8 mouse cellular contexts compared by ENCODE assay signal in the genomic region with DNA sequence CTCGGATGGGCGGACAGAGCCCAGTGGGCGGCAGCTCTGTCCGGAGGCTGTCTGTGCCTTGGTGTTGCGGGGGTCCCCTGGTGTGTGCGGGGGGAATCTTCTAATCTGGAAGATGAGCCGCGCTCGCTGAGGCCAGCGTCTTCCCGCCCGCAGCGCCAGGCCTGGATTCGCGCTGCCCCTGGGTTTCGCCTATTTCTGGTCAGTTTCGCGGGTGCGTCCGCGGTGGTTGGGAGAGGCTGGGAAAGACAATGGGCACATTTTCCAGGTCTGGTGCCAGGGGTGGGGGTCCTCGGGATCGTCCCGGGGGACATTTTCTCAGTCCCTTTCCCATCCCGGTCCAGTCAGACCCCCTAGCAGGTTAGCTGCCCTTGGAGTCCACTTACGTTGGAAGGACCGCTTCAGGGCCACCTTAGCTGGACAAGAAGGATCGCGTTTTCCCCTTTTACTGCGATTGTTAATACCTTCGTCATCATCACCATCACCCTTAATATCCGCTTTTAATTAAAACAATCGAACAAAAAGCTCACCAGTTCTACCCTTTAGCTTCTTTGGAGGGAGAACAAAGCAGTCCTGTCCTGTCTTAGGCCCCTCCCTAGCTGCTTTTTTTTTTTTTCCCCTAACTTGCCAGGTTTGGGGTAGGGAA. TPM values are rescaled to one million over a fixed set of nuclear protein-coding genes. Genes with fewer than 3 reads are reported as not detected.
A peak's percentile ranks its signal among the peaks of the same experiment; 100 is the strongest.
DNase-seq lines count a peak whose midpoint lies in the region; ATAC-seq and TF ChIP-seq lines count a peak whose summit lies in the region.

No protein-coding gene starts in this region.

- peaks cover 12% of the 10 kb centered on the region for H3K4me1 ChIP-seq in kidney, embryonic 14.5 days (ENCODE audit: control insufficient read depth, insufficient read depth, low read length)
- peaks cover 26% of the 10 kb centered on the region for H3K4me1 ChIP-seq in liver, postnatal 0 days (ENCODE audit: insufficient read depth)
- peaks cover 12% of the 10 kb centered on the region for H3K4me1 ChIP-seq in stomach, embryonic 14.5 days (ENCODE audit: control insufficient read depth, insufficient read depth, low read length)

- peaks cover 93% of the 10 kb centered on the region for H3K27me3 ChIP-seq in kidney, embryonic 14.5 days (ENCODE audit: control insufficient read depth, insufficient read depth, low read length)
- peaks cover 41% of the 10 kb centered on the region for H3K27me3 ChIP-seq in liver, postnatal 0 days (ENCODE audit: insufficient read depth, low read length)
- peaks cover 63% of the 10 kb centered on the region for H3K27me3 ChIP-seq in stomach, embryonic 14.5 days (ENCODE audit: control insufficient read depth, insufficient read depth, low read length)

- under 1% methylated on average over 33 of the region's 33 CpGs for WGBS in kidney, embryonic 14.5 days
- WGBS in liver, postnatal 0 days (ENCODE audit: insufficient replicate concordance), result 2% methylated on average over 33 of the region's 33 CpGs
- 1% methylated on average over 33 of the region's 33 CpGs for WGBS in stomach, embryonic 14.5 days

- DNase-seq in kidney, adult 11 months, result no peak
- peak; percentile 50 for DNase-seq in embryo, embryonic 11 days
- peak; percentile 28 to 47 for DNase-seq in heart, postnatal 10 days
- DNase-seq in liver, postnatal 0 days, result no peak
- DNase-seq in gastrocnemius, postnatal 14 days, result no peak
- no peak for DNase-seq in thymus, postnatal 0 days (ENCODE audit: low spot score)

- peak overlapping the region; percentile 53; the same call in 1 of the 2 replicates for H3K4me2 ChIP-seq in kidney, embryonic 14.5 days (replicated peaks; ENCODE audit: low read depth, low read length)
- H3K4me2 ChIP-seq in liver, postnatal 0 days (ENCODE audit: low read depth, low read length), result peak overlapping the region; percentile 95
- no peak overlapping the region for H3K4me2 ChIP-seq in stomach, embryonic 14.5 days (replicated peaks; ENCODE audit: low read depth, low read length)

- H3K9me3 ChIP-seq in kidney, embryonic 14.5 days (ENCODE audit: control insufficient read depth, low read length), result no peaks in the 10 kb centered on the region
- no peaks in the 10 kb centered on the region for H3K9me3 ChIP-seq in liver, postnatal 0 days (ENCODE audit: low read length)
- H3K9me3 ChIP-seq in stomach, embryonic 14.5 days (ENCODE audit: control insufficient read depth, low read depth, low read length), result no peaks in the 10 kb centered on the region

- no peak for ATAC-seq in kidney, embryonic 14.5 days (ENCODE audit: low FRiP score, low TSS enrichment)
- ATAC-seq in liver, postnatal 0 days, result peak; percentile 6
- no peak for ATAC-seq in stomach, embryonic 14.5 days (ENCODE audit: insufficient number of reproducible peaks, insufficient read depth, low FRiP score, low read depth)

- intact Hi-C loops in heart, postnatal 10 days (cut with DNase I), result loop anchor here (5.0 kb wide), 1 partner anchor 150 kb away; a partner anchor contains a TSS
- intact Hi-C loops in gastrocnemius, postnatal 14 days (cut with DNase I; ENCODE audit: low total_unique reads), result no loop called here

- TF ChIP-seq EP300 in liver, postnatal 0 days (IDR thresholded peaks at IDR 0.05; ENCODE audit: low read depth), result no peak

- no peak for TF ChIP-seq CTCF in liver, postnatal 0 days (IDR thresholded peaks at IDR 0.05; ENCODE audit: low read depth)

- peak overlapping the region; percentile 41 for H3K4me3 ChIP-seq in kidney, embryonic 14.5 days (ENCODE audit: low read length)
- peak overlapping the region; percentile 68 for H3K4me3 ChIP-seq in liver, postnatal 0 days (ENCODE audit: low read depth, low read length)
- peak overlapping the region; percentile 34; the same call in 1 of the 2 replicates for H3K4me3 ChIP-seq in stomach, embryonic 14.5 days (ENCODE audit: low read depth, low read length)

- H3K27ac ChIP-seq in kidney, embryonic 14.5 days (ENCODE audit: low read depth, low read length), result peak overlapping the region; percentile 55; the same call in 1 of the 2 replicates
- H3K27ac ChIP-seq in liver, postnatal 0 days (ENCODE audit: low read depth), result peak overlapping the region; percentile 91
- H3K27ac ChIP-seq in stomach, embryonic 14.5 days (ENCODE audit: low read length), result peak overlapping the region; percentile 44; the same call in 1 of the 2 replicates

- H3K9ac ChIP-seq in kidney, embryonic 14.5 days (ENCODE audit: low read depth, low read length), result peak overlapping the region; percentile 53
- H3K9ac ChIP-seq in liver, postnatal 0 days (replicated peaks), result peak overlapping the region; percentile 89
- no peak overlapping the region for H3K9ac ChIP-seq in stomach, embryonic 14.5 days (replicated peaks; ENCODE audit: low read depth, low read length)

- H3K36me3 ChIP-seq in kidney, embryonic 14.5 days (ENCODE audit: control insufficient read depth, insufficient read depth, low read length), result no peaks in the 10 kb centered on the region
- no peaks in the 10 kb centered on the region for H3K36me3 ChIP-seq in liver, postnatal 0 days (replicated peaks; ENCODE audit: insufficient read depth, low read length)
- no peaks in the 10 kb centered on the region for H3K36me3 ChIP-seq in stomach, embryonic 14.5 days (ENCODE audit: control insufficient read depth, insufficient read depth, low read length)

RNA-seq across cellular contexts. Expression of a gene that starts 1.6 kb away (rescaled TPM):
- 1.7 and 2.0 TPM in 2 replicates for polyA plus RNA-seq in kidney, embryonic 14.5 days (2014; fragmentation: Nextera tagmentation; extraction: Ambion mirVana)
- total RNA-seq in heart, postnatal 10 days (2021), result 1 to 10 TPM; 7.2 to 7.3 TPM
- 8.3 and 8.9 TPM in 2 replicates for polyA plus RNA-seq in liver, postnatal 0 days (2015; fragmentation: Nextera tagmentation; extraction: Ambion mirVana)
- 0.55 and 0.97 TPM in 2 replicates for polyA plus RNA-seq in stomach, embryonic 14.5 days (2014; fragmentation: Nextera tagmentation; extraction: Ambion mirVana)
- total RNA-seq in gastrocnemius, postnatal 14 days (2021), result 1 to 10 TPM; 1.9 to 2.5 TPM
- polyA plus RNA-seq in thymus, postnatal 0 days (2015; fragmentation: Nextera tagmentation; extraction: Ambion mirVana), result 0.08 and 0.13 TPM in 2 replicates

RNA-seq across cellular contexts. Expression of a gene that starts 30.7 kb away (rescaled TPM):
- polyA plus RNA-seq in kidney, embryonic 14.5 days (2014; fragmentation: Nextera tagmentation; extraction: Ambion mirVana), result 87.9 and 90.5 TPM in 2 replicates
- 1 to 10 TPM in 1 of 2 experiments, under 1 TPM in 1; 0.74 to 1.5 TPM for total RNA-seq in heart, postnatal 10 days (2021)
- polyA plus RNA-seq in liver, postnatal 0 days (2015; fragmentation: Nextera tagmentation; extraction: Ambion mirVana), result 18.6 and 22.2 TPM in 2 replicates
- 42.3 and 43.8 TPM in 2 replicates for polyA plus RNA-seq in stomach, embryonic 14.5 days (2014; fragmentation: Nextera tagmentation; extraction: Ambion mirVana)
- under 1 TPM in 1 of 2 experiments, not detected in 1; 0.57 TPM for total RNA-seq in gastrocnemius, postnatal 14 days (2021)
- polyA plus RNA-seq in thymus, postnatal 0 days (2015; fragmentation: Nextera tagmentation; extraction: Ambion mirVana), result 2.8 and 3.5 TPM in 2 replicates

RNA-seq across cellular contexts. Expression of a gene that starts 57.8 kb away (rescaled TPM):
- polyA plus RNA-seq in kidney, embryonic 14.5 days (2014; fragmentation: Nextera tagmentation; extraction: Ambion mirVana), result 11.0 and 19.9 TPM in 2 replicates
- total RNA-seq in heart, postnatal 10 days (2021), result 1 to 10 TPM; 3.2 to 3.3 TPM
- polyA plus RNA-seq in liver, postnatal 0 days (2015; fragmentation: Nextera tagmentation; extraction: Ambion mirVana), result 3.3 and 3.4 TPM in 2 replicates
- 16.2 and 21.9 TPM in 2 replicates for polyA plus RNA-seq in stomach, embryonic 14.5 days (2014; fragmentation: Nextera tagmentation; extraction: Ambion mirVana)
- under 1 TPM; 0.84 to 0.86 TPM for total RNA-seq in gastrocnemius, postnatal 14 days (2021)
- polyA plus RNA-seq in thymus, postnatal 0 days (2015; fragmentation: Nextera tagmentation; extraction: Ambion mirVana), result 10.2 and 10.9 TPM in 2 replicates

Comparison
In these comparisons a context has a peak if more than half of its experiments do, and no peak if none do; other contexts are left out.
1. DNase-seq: peak in embryo, embryonic 11 days (single experiment) and heart, postnatal 10 days (2 of 2); none in kidney, adult 11 months (single experiment), liver, postnatal 0 days (single experiment), gastrocnemius, postnatal 14 days (single experiment) and thymus, postnatal 0 days (single experiment).
2. Peak in every context shown above with its lines, with median percentiles within 50 percentile points of each other: H3K27ac ChIP-seq and H3K4me3 ChIP-seq.